Mouse (Mus musculus) stomach, embryonic 16.5 days (tissue): Measurements from ENCODE around the gene Keap1. TPM values are rescaled to one million over a fixed set of nuclear protein-coding genes. Genes with fewer than 3 reads are reported as not detected.
A peak's percentile ranks its signal among the peaks of the same experiment; 100 is the strongest.
"Not testable (repeated sequence)": the region's sequence is repeated elsewhere in the genome, so short reads cannot be mapped to it uniquely, and the experiment has no call there.

Experiments
- ATAC-seq: fragments of 200-750 bp; cut with Nextera tagmentation; 2 replicates; pipeline ENCODE4 v1.8.0; 2017; ENCODE audit warnings: moderate number of reproducible peaks, moderate TSS enrichment; ENCODE audit not compliant: insufficient read depth, low FRiP score
- H3K27ac ChIP-seq: fragments of 300-500 bp; sonication (generic); 2 replicates; pipeline ENCODE4 v1.5.1; 2014; ENCODE audit warnings: low read length
- H3K27me3 ChIP-seq: fragments of 300-500 bp; sonication (generic); 2 replicates; pipeline ENCODE4 v1.6.1; 2014; ENCODE audit warnings: low read length, control low read depth, mixed read lengths; ENCODE audit not compliant: control insufficient read depth, insufficient read depth
- H3K36me3 ChIP-seq: fragments of 300-500 bp; sonication (generic); 2 replicates; pipeline ENCODE4 v1.6.1; 2014; ENCODE audit warnings: low read length; ENCODE audit not compliant: control insufficient read depth, insufficient read depth
- H3K4me1 ChIP-seq: fragments of 300-500 bp; sonication (generic); 2 replicates; pipeline ENCODE4 v1.6.1; 2014; ENCODE audit warnings: low read length, control low read depth, mixed read lengths; ENCODE audit not compliant: control insufficient read depth, insufficient read depth
- H3K4me2 ChIP-seq: fragments of 300-500 bp; sonication (generic); 2 replicates; pipeline ENCODE4 v1.6.1; 2014; ENCODE audit warnings: low read depth, low read length, mixed read lengths
- H3K4me3 ChIP-seq: fragments of 300-500 bp; sonication (generic); replicated peaks from 2 replicates; pipeline ENCODE4 v1.5.1; 2014; ENCODE audit warnings: mild to moderate bottlenecking, low read length
- H3K9ac ChIP-seq: fragments of 300-500 bp; sonication (generic); 2 replicates; pipeline ENCODE4 v1.6.1; 2014; ENCODE audit warnings: low read length
- H3K9me3 ChIP-seq: fragments of 300-500 bp; sonication (generic); replicated peaks from 2 replicates; pipeline ENCODE4 v1.6.1; 2016; ENCODE audit warnings: low read length, control low read depth; ENCODE audit not compliant: control insufficient read depth
- WGBS: fragments of 180-500 bp; shearing (Covaris S2); extraction: QIAGEN DNeasy Blood & Tissue Kit; methylation state at CpG from one replicate; pipeline ENCODE4 v1.1.7; 2014; 5-methylcytosine and 5-hydroxymethylcytosine counted together
- polyA plus RNA-seq: library from polyadenylated mRNA; unstranded; fragments of >200 nt; fragmentation: Nextera tagmentation; extraction: Ambion mirVana; gene quantifications from 2 replicates; pipeline ENCODE4 v1.2.1, GENCODE M21; 2015

The Keap1 gene
- polyA plus RNA-seq, 1 experiment from 2014 or later, result 52.5 TPM

DNA sequence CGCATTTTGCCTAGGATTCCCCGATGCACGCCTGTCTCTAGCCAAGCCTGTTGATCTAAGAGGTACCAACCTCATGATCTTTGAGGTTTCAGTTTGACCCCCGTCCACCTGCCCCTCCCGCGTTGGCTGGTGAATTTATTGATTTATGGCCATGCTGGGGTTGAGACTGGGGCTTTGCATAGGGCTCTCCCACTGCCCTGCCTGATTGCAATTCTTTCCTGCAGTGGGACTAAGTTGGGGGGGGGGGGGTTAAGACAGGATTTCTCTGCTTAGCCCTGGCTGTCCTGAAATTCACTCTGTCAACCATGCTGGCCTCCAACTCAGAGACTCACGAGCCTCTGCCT, 13.8 kb downstream of the Keap1 start:
- Histone ChIP-seq H3K4me2 (peak overlapping the region; percentile 60), H3K4me1 (0 out of 2 replicates have a peak, but pooled peaks cover 7% of the 10 kb centered on the region), H3K27me3 (no peaks in the 10 kb centered on the region), H3K36me3 (0 out of 2 replicates have a peak, but pooled peaks cover 5% of the 10 kb centered on the region), H3K27ac (peak overlapping the region; percentile 76), H3K4me3 (peak overlapping the region; percentile 48), H3K9ac (peak overlapping the region; percentile 66; the same call in 1 of the 2 replicates), H3K9me3 (no peaks in the 10 kb centered on the region)
- ATAC-seq, result 0 out of 2 replicates have a peak, but pooled peaks have one; percentile 1
- WGBS, result 7% methylated on average over 7 of the region's 7 CpGs

DNA sequence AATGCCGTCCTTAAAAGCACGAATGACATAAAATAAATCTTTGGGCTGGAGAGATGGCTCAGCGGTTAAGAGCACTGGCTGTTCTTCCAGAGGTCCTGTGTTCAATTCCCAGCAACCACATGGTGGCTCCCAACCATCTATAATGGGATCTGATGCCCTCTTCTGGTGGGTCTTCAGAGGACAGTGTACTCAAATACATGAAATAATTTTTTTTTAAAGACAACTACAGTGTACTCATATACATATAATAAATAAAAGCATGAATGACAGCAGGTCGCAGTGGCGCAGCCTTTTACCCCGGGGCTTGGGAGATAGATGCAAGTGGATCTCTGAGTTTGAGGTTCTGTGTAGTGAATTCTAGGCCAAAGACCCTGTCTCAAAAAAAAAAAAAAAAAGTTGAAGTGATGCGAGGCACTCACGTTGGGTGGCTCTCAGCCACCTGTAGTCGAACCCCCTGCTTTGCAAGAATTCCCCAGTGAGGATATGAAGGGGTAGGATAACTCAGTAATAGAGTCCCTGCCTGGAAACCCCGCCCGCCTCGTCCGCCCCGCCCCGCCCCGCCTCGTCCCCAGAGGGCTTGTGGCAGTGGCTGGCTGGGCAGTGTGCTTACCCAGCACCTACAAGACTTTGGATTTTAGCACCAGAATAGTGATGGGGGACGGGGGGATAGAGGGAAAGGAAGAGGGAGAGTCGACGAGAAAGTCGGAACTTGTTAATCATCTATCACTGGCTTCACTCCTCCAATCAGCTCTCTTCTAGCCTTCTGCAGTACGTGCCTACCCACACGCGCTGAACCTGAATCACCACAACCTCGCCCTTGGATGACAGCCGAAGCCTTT, 14.4 kb downstream of the Keap1 start:
- Histone ChIP-seq H3K9me3 (no peaks in the 10 kb centered on the region), H3K4me2 (peak overlapping the region; percentile 60), H3K27ac (peak overlapping the region; percentile 76), H3K4me3 (peak overlapping the region; percentile 48), H3K4me1 (0 out of 2 replicates have a peak, but pooled peaks cover 7% of the 10 kb centered on the region), H3K36me3 (0 out of 2 replicates have a peak, but pooled peaks cover 5% of the 10 kb centered on the region), H3K9ac (peak overlapping the region; percentile 66), H3K27me3 (no peaks in the 10 kb centered on the region)
- 20% methylated on average over 26 of the region's 26 CpGs for WGBS
- ATAC-seq, result peak; percentile 69

DNA sequence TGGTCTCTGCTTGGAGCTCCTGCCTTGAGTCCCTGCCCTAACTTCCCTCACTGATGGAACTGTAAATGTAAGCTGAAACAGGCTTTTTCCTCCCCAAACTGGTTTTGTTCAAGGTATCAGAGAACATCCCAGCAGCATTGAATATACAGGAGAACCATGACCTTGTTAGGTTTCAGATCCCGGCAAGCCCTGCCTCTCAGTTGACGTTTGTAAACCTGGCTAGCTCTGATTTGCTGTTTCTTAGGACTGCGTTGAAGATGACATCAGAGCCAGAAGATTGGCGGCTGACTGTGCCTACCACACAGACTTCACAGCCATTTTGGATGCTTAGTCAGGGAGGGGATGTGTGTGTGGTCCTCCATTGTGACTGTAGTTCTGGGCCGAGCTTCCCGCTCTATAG, 15.3 kb downstream of the Keap1 start:
- no peak for ATAC-seq
- no peaks in the 10 kb centered on the region for H3K9me3 ChIP-seq
- H3K4me2 ChIP-seq, result no peak overlapping the region
- H3K4me1 ChIP-seq, result 0 out of 2 replicates have a peak, but pooled peaks cover 7% of the 10 kb centered on the region
- H3K36me3 ChIP-seq, result no peaks in the 10 kb centered on the region
- no peaks in the 10 kb centered on the region for H3K27me3 ChIP-seq
- H3K4me3 ChIP-seq, result no peak overlapping the region
- H3K9ac ChIP-seq, result no peak overlapping the region
- 87% methylated on average over 6 of the region's 6 CpGs for WGBS
- no peak overlapping the region for H3K27ac ChIP-seq

DNA sequence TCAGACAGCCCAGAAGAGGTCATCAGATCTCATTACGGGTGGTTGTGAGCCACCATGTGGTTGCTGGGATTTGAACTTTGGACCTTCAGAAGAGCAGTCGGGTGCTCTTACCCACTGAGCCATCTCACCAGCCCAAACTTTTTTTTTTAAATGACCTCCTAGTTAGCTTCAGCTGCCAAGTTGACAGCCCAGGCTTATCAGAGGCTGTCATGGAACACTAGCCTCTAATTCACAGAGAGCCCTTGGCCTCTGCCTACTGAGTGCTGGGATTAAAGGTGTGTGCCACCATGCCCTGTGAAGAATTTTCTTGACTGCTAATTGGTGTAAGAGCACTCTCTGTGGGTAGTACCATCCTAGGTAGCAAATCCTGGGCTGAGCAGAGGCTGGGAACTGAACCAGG, 15.7 kb downstream of the Keap1 start:
- not testable (repeated sequence) for H3K9me3 ChIP-seq, H3K36me3 ChIP-seq, H3K27ac ChIP-seq, ATAC-seq, H3K4me3 ChIP-seq, H3K4me2 ChIP-seq, H3K9ac ChIP-seq, H3K27me3 ChIP-seq, H3K4me1 ChIP-seq
- 89% methylated on average over 1 of the region's 2 CpGs for WGBS

DNA sequence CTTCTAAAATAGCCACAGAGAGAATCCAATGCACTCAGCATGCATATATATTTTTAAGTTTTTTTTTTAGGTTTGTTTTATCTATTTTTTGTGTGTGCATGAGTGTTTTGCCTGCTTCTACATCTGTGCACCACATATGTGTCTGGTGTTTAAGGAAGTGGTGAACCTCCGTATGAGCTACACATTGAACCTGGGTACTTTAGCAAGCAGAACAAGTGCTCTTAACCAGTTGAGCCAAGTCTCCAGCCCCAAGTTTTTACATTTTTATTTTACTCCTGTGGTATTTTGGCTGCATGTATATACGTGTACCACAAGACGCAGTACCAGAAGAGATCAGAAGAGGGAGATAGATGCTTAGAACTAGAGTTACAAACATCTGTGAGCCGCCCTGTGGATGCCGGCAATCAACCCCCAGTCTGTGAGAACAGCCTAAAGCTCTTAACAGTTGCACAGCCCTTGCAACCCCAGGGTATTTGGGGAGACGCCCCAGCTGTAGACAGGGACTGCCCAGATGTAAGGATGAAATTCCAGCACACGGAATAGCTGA, 17.7 kb downstream of the Keap1 start:
- Histone ChIP-seq H3K4me2 (no peak overlapping the region; the same call in 1 of the 2 replicates), H3K9me3 (no peaks in the 10 kb centered on the region), H3K36me3 (no peaks in the 10 kb centered on the region), H3K9ac (no peak overlapping the region), H3K4me1 (0 out of 2 replicates have a peak, but pooled peaks cover 4% of the 10 kb centered on the region), H3K27me3 (no peaks in the 10 kb centered on the region), H3K27ac (no peak overlapping the region), H3K4me3 (no peak overlapping the region)
- ATAC-seq, result no peak
- 17% methylated on average over 7 of the region's 7 CpGs for WGBS

DNA sequence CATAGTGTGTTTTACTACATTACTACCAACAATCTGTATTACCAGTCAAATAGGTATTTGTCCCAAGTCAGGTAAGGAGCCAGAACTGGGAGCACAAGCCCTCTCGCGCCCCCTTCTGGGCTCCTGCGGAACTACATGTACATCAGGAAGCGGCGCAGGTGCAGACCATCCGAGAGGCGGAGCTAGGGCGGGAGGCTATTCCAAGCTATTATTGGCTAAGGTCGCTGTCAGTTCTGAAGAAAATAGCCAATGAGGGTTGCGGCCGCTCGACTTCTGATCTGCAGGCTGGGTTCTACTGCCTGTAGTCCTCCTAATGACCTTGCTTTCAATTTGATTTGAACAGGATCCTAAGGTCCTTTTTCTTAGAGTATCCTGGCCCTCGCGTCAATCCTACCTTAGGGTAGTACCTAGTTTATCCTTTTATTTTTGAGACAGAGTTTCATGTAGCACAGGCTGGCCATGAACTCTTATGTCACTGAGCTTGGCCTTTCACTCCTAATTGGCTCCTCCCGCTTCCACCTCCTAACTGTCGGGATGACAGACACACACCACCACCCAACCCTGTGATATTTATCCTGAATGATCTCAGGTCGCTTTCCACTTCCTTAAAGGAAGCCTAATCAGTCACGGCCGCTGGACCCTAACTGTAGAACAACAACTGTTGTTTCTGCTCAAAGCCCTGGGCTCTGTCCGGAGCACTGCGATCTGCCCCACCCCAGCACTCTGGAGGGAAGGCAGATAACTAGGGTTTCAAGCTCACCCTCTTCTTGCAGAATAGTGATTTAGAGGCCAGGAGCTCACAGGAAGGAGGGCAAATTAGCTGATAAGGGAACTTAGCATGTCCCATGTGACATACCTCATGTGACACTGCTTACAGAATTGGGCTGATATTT, 18.4 kb downstream of the Keap1 start:
- peak overlapping the region; percentile 13 for H3K9ac ChIP-seq
- WGBS, result 13% methylated on average over 21 of the region's 21 CpGs

DNA sequence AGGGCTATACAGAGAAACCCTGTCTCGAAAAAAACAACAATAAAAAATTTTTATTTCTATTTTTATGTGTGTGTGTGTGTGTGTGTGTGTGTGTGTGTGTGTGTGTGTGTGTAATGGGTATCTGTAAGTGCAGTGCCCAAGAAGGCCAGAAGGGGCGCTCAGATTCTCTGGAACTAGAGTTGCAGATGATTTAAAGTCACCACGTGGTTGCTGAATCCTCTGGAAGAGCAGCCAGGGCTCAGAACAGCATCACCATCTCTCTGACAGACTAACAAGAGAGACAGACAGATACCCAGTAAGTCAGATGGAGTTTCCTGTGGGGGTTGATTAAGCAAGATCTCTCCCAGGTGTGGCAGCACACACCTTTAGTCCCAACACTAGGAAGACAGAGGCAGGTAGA, 19.3 kb downstream of the Keap1 start:
- H3K4me1 ChIP-seq, result 0 out of 2 replicates have a peak, but pooled peaks cover 4% of the 10 kb centered on the region

More for the DNA sequence above, 18.4 kb downstream of the Keap1 start:
- peak overlapping the region; percentile 34; the same call in 1 of the 2 replicates for H3K27ac ChIP-seq
- peak overlapping the region; percentile 53 for H3K4me2 ChIP-seq
- H3K27me3 ChIP-seq, result no peaks in the 10 kb centered on the region
- H3K4me1 ChIP-seq, result 0 out of 2 replicates have a peak, but pooled peaks cover 4% of the 10 kb centered on the region
- no peaks in the 10 kb centered on the region for H3K36me3 ChIP-seq
- H3K9me3 ChIP-seq, result no peaks in the 10 kb centered on the region
- H3K4me3 ChIP-seq, result peak overlapping the region; percentile 34
- ATAC-seq, result peak; percentile 89; the same call in 1 of the 2 replicates

DNA sequence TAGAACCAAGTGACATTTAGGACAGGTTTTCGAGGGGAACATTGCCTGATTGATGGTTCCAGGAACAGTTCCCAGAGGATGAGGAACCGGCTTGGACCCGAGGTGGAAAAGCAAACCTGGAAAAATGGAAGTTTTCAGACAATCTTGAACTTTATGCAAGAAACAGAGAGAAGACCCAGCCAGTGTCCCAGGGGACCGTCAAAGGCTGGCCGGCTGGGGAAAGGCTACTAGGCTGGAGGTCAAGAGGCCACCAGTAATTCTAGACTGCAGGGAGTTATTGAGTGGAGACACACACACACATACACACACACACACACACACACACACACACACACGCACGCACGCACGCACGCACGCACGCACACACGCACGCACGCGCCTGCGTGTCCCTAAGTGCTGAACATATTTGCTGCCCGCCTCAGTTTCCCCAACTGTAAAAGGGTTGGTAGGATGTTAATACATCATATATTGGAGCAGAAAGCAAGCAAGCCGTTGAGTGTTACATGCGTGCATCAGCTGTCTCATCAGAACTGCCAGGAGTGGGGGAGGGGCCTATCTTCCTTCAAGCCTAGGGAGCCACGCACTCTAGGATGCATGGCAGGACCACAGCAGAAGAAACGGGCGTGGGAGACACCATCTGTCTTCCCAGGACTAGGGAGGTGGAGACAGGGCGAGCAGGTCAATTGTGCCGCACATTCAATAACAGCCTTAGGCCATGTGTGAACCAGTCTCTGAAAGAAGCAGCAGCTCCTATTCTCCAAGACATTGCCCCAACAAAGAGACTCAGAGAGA, 22.9 kb downstream of the Keap1 start:
- H3K4me1 ChIP-seq, result 0 out of 2 replicates have a peak, but pooled peaks cover 4% of the 10 kb centered on the region
- no peak overlapping the region for H3K4me2 ChIP-seq
- no peak overlapping the region for H3K4me3 ChIP-seq
- 60% methylated on average over 25 of the region's 25 CpGs for WGBS
- H3K9me3 ChIP-seq, result no peaks in the 10 kb centered on the region
- no peaks in the 10 kb centered on the region for H3K36me3 ChIP-seq
- H3K27ac ChIP-seq, result no peak overlapping the region
- no peak for ATAC-seq
- H3K27me3 ChIP-seq, result no peaks in the 10 kb centered on the region
- H3K9ac ChIP-seq, result peak overlapping the region; percentile 38; the same call in 1 of the 2 replicates

More for the DNA sequence above, 19.3 kb downstream of the Keap1 start:
- no peaks in the 10 kb centered on the region for H3K9me3 ChIP-seq
- no peak for ATAC-seq
- no peaks in the 10 kb centered on the region for H3K36me3 ChIP-seq
- WGBS, result 64% methylated on average over 3 of the region's 3 CpGs
- no peak overlapping the region for H3K4me2 ChIP-seq
- no peak overlapping the region for H3K4me3 ChIP-seq
- H3K9ac ChIP-seq, result no peak overlapping the region
- H3K27ac ChIP-seq, result no peak overlapping the region
- H3K27me3 ChIP-seq, result no peaks in the 10 kb centered on the region
